Mouse (Mus musculus) heart, embryonic 10.5 days (tissue): ENCODE data around the gene Map4k5. TPM values are rescaled to one million over a fixed set of nuclear protein-coding genes. Genes with fewer than 3 reads are reported as not detected.
A peak's percentile ranks its signal among the peaks of the same experiment; 100 is the strongest.

Experiments used
- DNase-seq: peaks from one replicate; pipeline ENCODE4 v3.0.0-alpha.2; 2017; ENCODE audit warnings: low spot score
- H3K27ac ChIP-seq: fragments of 300-500 bp; sonication (generic); 2 replicates; pipeline ENCODE4 v1.5.1; 2016; ENCODE audit warnings: mild to moderate bottlenecking
- H3K27me3 ChIP-seq: fragments of 300-500 bp; sonication (generic); 2 replicates; pipeline ENCODE4 v1.6.1; 2016; ENCODE audit warnings: mild to moderate bottlenecking; ENCODE audit not compliant: poor library complexity, insufficient read depth, severe bottlenecking
- H3K36me3 ChIP-seq: fragments of 300-500 bp; sonication (generic); 2 replicates; pipeline ENCODE4 v1.6.1; 2016; ENCODE audit warnings: mild to moderate bottlenecking, moderate library complexity
- H3K4me1 ChIP-seq: fragments of 300-500 bp; sonication (generic); 2 replicates; pipeline ENCODE4 v1.6.1; 2016; ENCODE audit warnings: mild to moderate bottlenecking
- H3K4me3 ChIP-seq: fragments of 300-500 bp; sonication (generic); 2 replicates; pipeline ENCODE4 v1.5.1; 2016; ENCODE audit warnings: mild to moderate bottlenecking, moderate library complexity
- H3K9me3 ChIP-seq: fragments of 300-500 bp; sonication (generic); 2 replicates; pipeline ENCODE4 v1.6.1; 2016; ENCODE audit warnings: mild to moderate bottlenecking, moderate library complexity
- WGBS: fragments of 180-500 bp; shearing (Covaris S2); methylation state at CpG from one replicate; pipeline ENCODE4 v1.1.7; 2016; 5-methylcytosine and 5-hydroxymethylcytosine counted together
- polyA plus RNA-seq: library from polyadenylated mRNA; unstranded; fragments of >200 nt; fragmentation: Nextera tagmentation; extraction: Ambion mirVana; gene quantifications from 2 replicates; pipeline ENCODE4 v1.2.1, GENCODE M21; 2016

Gene Map4k5
- polyA plus RNA-seq, 1 experiment from 2014 or later: 32.3 TPM

DNA sequence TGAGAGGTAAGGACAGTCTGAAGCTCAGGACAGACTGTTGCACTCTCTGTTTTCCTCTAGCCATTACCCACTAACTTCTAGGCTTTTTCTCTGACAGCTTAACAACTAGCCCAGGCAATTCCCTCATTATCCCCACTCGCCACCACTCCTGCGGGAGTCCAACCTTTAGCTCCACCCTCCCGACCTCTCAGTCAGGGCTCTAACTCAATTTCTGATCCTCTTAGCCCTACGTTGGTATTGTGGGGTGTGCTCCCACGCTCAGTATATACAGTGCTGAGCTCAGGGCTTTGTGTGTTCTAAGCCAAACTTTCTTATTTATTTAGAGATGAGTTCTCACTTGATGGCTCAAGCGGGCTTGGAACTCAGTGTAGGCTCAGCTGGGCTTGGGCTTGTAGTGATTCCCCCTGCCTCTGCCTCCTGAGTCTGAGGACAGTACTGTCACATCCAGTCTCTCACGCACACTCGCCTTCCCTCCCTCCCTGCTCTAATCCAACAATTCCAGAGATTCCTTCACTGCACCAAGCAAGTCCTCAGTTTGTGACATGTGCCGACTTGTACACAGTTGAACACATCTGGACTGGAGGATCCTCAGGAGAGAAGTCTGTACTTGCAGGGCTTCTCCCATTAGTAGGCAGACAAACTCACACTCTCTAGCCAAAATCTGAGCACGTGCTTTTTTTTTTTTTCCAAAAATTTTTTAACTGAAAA, 11.6 kb downstream of the Map4k5 start:
- Histone ChIP-seq H3K4me3 (no peak overlapping the region), H3K27ac (no peak overlapping the region), H3K36me3 (peaks cover 4% of the 10 kb centered on the region; the same call in 1 of the 2 replicates), H3K4me1 (peaks cover 38% of the 10 kb centered on the region), H3K9me3 (no peaks in the 10 kb centered on the region), H3K27me3 (no peaks in the 10 kb centered on the region)
- WGBS: 52% methylated on average over 10 of the region's 10 CpGs
- no peak for DNase-seq

DNA sequence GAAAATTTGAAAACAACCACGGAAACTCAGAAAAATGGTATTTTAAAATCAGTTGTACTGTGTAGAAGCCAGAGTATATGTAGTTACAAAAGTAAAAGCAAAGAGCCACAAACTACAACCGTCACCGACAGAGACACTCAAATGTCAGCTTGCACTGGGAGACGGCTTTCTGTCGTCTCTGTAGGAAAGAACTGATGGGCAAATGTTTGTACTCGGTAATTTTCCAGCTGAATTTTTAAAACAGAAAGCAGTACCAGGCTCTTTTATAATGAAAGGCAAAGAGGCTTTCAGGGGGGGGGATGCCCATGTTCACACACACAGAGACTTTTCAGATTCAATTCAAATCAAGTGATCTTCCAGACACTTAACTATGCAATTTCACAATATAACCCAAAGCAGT, 13.3 kb downstream of the Map4k5 start:
- H3K4me3 ChIP-seq: no peak overlapping the region
- 0 out of 2 replicates have a peak overlapping the region, but pooled peaks have one; percentile 29 for H3K27ac ChIP-seq
- peaks cover 4% of the 10 kb centered on the region; the same call in 1 of the 2 replicates for H3K36me3 ChIP-seq
- DNase-seq: no peak
- H3K9me3 ChIP-seq: no peaks in the 10 kb centered on the region
- H3K27me3 ChIP-seq: no peaks in the 10 kb centered on the region
- peaks cover 41% of the 10 kb centered on the region for H3K4me1 ChIP-seq
- 32% methylated on average over 6 of the region's 6 CpGs for WGBS

DNA sequence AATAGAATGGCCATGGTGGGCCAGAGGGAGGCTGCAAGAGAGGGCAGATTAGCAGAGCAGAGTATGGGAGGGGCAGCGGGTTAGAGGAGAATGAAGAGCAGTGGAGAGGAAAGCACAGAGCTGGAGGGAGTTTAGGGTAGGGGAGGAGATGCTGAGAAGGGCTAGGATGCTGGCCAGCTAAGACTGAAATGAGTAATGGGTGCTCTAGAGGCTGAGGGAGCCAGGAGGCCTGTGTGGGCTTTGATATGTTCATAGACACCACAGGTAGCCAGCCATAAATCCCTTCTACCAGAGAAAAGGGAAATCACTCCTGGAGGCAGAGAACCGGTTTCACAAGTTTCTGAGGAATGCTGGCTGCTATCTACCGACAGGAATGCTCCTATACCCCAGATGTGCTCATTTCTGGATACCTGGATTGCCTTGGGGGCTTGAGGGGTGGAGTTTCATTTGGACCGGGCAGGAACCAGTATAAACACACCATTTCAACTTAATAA, 13.8 kb downstream of the Map4k5 start:
- WGBS: 16% methylated on average over 4 of the region's 4 CpGs
- H3K4me3 ChIP-seq: no peak overlapping the region
- peaks cover 41% of the 10 kb centered on the region for H3K4me1 ChIP-seq

DNA sequence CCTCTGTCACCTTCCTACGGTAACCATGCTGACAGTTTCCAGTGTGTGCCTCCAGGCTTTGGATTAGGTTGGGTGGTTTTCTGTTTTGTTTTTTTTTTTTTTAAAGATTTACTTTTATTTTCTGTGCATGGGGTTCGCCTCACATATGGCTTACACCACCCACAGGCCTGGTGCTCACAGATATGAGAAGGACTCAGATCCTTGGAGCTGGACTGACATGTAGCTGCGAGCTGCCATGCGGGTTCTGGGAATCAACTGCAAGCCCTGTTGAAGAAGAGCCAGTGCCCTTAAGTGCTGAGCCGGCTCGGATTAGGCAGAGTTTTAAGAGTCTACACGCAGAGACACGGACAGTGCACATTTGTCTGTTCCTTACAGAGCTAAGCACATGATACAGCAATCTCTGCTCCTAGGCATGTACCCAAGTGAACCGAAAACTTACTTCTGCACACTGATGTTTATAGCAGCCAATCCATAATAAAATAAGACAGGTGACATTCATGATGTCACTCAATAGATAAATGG, 15.1 kb downstream of the Map4k5 start:
- Histone ChIP-seq H3K9me3 (no peaks in the 10 kb centered on the region), H3K4me3 (no peak overlapping the region), H3K36me3 (no peaks in the 10 kb centered on the region), H3K27me3 (no peaks in the 10 kb centered on the region), H3K27ac (no peak overlapping the region), H3K4me1 (peaks cover 41% of the 10 kb centered on the region)
- DNase-seq: no peak
- WGBS: 83% methylated on average over 9 of the region's 9 CpGs

More for the DNA sequence above, 13.8 kb downstream of the Map4k5 start:
- Histone ChIP-seq H3K27me3 (no peaks in the 10 kb centered on the region), H3K27ac (0 out of 2 replicates have a peak overlapping the region, but pooled peaks have one; percentile 29), H3K9me3 (no peaks in the 10 kb centered on the region), H3K36me3 (peaks cover 3% of the 10 kb centered on the region; the same call in 1 of the 2 replicates)
- DNase-seq: no peak

DNA sequence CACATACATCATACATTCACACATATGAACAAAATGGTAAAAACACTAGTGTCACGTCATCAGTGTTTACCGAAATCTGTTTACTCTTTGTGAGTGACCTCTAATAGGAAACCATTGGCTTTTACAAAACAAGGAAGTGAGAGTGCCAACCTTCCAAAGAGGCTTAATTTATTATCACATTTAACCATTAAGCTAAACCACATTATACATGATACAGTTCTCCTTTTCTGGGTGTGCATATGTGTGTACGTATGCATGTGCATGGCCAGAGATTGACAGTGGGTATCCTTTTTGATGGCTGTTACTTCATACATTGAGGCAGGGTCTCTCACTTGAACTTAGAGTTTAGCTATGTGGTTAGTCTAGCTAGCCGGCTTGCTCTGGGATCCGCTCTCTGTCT, 21.4 kb downstream of the Map4k5 start:
- Histone ChIP-seq H3K36me3 (peaks cover 22% of the 10 kb centered on the region), H3K4me3 (no peak overlapping the region), H3K4me1 (peaks cover 3% of the 10 kb centered on the region; the same call in 1 of the 2 replicates), H3K9me3 (no peaks in the 10 kb centered on the region), H3K27me3 (no peaks in the 10 kb centered on the region), H3K27ac (no peak overlapping the region)
- 93% methylated on average over 5 of the region's 5 CpGs for WGBS
- DNase-seq: no peak

DNA sequence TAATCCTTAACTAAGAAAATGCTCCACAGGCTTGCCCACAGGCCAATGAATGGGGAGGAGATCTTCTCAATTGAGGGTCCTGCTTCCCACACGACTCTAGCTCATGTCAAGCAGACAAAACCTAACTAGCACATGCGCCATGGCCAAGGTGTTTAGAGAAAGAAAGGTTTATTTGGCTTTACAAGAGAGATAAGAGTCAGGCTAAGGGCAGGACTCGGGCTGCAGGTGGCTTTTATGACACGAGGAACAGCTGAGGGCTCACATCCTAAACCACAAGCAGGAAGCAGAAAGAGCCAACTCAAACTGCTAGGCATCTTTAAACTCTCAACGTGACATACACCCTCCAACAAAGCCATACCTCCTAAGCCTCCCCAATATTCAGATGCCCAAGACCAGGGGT, 25.7 kb downstream of the Map4k5 start:
- H3K36me3 ChIP-seq: peaks cover 30% of the 10 kb centered on the region
- no peaks in the 10 kb centered on the region for H3K27me3 ChIP-seq
- 78% methylated on average over 5 of the region's 5 CpGs for WGBS
- no peaks in the 10 kb centered on the region for H3K9me3 ChIP-seq
- no peak overlapping the region for H3K4me3 ChIP-seq
- H3K27ac ChIP-seq: no peak overlapping the region
- no peaks in the 10 kb centered on the region for H3K4me1 ChIP-seq
- no peak for DNase-seq

GRCm38 (mm10) chr12:69864164-69864692, 28.8 kb downstream of the Map4k5 start:
- 62% methylated on average over 4 of the region's 4 CpGs for WGBS
- DNase-seq: no peak
- Histone ChIP-seq H3K4me1 (0 out of 2 replicates have a peak, but pooled peaks cover 3% of the 10 kb centered on the region), H3K27ac (no peak overlapping the region), H3K36me3 (peaks cover 12% of the 10 kb centered on the region; the same call in 1 of the 2 replicates), H3K9me3 (no peaks in the 10 kb centered on the region), H3K27me3 (no peaks in the 10 kb centered on the region), H3K4me3 (no peak overlapping the region)

DNA sequence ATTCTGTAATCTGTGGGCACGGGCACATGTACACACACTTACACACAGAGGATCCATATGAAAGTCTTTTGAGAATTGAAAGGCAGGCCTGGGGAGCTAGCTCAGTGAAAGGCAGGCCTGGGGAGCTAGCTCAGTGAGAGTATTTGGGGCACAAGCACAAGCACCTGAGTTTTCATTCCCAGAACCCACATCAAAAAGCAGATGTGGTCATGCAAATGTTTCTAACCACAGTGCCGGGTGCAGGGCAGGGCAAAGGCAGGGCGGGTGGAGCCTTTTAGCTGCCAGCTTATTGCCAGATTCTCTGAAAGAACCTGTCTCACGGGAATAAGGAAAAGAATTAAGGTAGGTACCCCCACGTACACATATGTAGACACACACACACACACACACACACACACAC, 29.5 kb downstream of the Map4k5 start:
- Histone ChIP-seq H3K9me3 (no peaks in the 10 kb centered on the region), H3K4me3 (no peak overlapping the region), H3K4me1 (peaks cover 10% of the 10 kb centered on the region), H3K27me3 (no peaks in the 10 kb centered on the region), H3K36me3 (peaks cover 12% of the 10 kb centered on the region; the same call in 1 of the 2 replicates), H3K27ac (no peak overlapping the region)
- no peak for DNase-seq
- 84% methylated on average over 5 of the region's 5 CpGs for WGBS

- H3K4me3 ChIP-seq: no peak overlapping the region
- DNase-seq: no peak
- H3K4me1 ChIP-seq: peaks cover 15% of the 10 kb centered on the region
- 0 out of 2 replicates have a peak overlapping the region, but pooled peaks have one; percentile 8 for H3K27ac ChIP-seq
- H3K27me3 ChIP-seq: no peaks in the 10 kb centered on the region
- no peaks in the 10 kb centered on the region for H3K9me3 ChIP-seq
- H3K36me3 ChIP-seq: peaks cover 18% of the 10 kb centered on the region
- WGBS: 30% methylated on average over 4 of the region's 4 CpGs
Observed at GRCm38 (mm10) chr12:69858847-69859246, 34.2 kb downstream of the Map4k5 start.

DNA sequence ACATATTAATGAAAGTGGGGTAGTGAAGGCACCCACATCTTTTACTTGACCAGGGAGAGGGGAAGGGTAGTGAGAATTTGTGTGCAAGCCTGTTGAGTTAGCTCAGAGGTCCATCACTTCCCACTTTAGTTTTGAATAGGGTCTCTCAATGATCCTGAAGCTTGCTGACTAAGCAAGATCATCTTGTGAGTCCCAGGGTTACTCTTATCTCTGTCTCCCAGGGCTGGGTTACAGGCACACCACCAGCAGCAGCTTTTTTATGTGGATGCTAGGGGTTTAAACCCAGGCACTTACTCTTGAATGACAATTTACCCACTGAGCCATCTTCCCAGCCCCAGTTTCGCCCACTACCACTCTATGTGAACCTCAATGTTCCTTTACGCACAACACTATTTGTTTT, 35.4 kb downstream of the Map4k5 start:
- Histone ChIP-seq H3K9me3 (no peaks in the 10 kb centered on the region), H3K36me3 (peaks cover 23% of the 10 kb centered on the region), H3K27ac (no peak overlapping the region), H3K4me1 (peaks cover 15% of the 10 kb centered on the region), H3K27me3 (no peaks in the 10 kb centered on the region), H3K4me3 (no peak overlapping the region)
- 86% methylated on average over 2 of the region's 2 CpGs for WGBS
- DNase-seq: no peak

GRCm38 (mm10) chr12:69856398-69856797, 36.6 kb downstream of the Map4k5 start:
- Histone ChIP-seq H3K27ac (no peak overlapping the region), H3K4me1 (peaks cover 15% of the 10 kb centered on the region), H3K4me3 (no peak overlapping the region), H3K9me3 (no peaks in the 10 kb centered on the region), H3K36me3 (peaks cover 35% of the 10 kb centered on the region), H3K27me3 (no peaks in the 10 kb centered on the region)
- DNase-seq: no peak
- 91% methylated on average over 10 of the region's 10 CpGs for WGBS

GRCm38 (mm10) chr12:69855641-69856300, 37.2 kb downstream of the Map4k5 start:
- Histone ChIP-seq H3K27ac (no peak overlapping the region), H3K4me1 (peaks cover 12% of the 10 kb centered on the region), H3K9me3 (no peaks in the 10 kb centered on the region), H3K27me3 (no peaks in the 10 kb centered on the region), H3K36me3 (peaks cover 39% of the 10 kb centered on the region), H3K4me3 (no peak overlapping the region)
- WGBS: 94% methylated on average over 12 of the region's 12 CpGs
- DNase-seq: no peak

DNA sequence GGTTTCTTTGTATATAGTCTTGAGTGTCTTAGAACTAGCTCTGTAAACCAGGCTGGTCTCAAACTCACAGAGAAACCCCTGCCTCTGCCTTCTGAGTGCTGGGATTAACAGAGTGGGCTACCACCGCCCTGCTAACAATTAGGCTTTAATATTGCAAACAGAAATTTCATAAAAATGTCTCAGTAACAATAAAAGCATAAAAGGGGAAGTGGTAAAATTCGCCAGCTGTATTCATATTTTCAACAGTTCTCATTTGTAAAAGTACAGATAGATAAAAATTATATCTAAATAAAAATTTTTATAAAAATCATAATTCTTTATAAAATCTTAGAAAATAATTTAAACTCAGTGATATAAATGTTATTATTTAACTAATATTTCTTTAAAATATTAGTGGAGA, 39.1 kb downstream of the Map4k5 start:
- Histone ChIP-seq H3K36me3 (peaks cover 50% of the 10 kb centered on the region), H3K4me1 (peaks cover 9% of the 10 kb centered on the region)
- 87% methylated on average over 2 of the region's 2 CpGs for WGBS

More for the DNA sequence above, 39.1 kb downstream of the Map4k5 start:
- DNase-seq: no peak
- no peak overlapping the region for H3K4me3 ChIP-seq
- no peak overlapping the region for H3K27ac ChIP-seq
- H3K27me3 ChIP-seq: no peaks in the 10 kb centered on the region
- no peaks in the 10 kb centered on the region for H3K9me3 ChIP-seq
